Mouse (Mus musculus) cerebellum, adult 2 months (tissue): ENCODE measurements around the gene Ube3c.

Source experiments
- CTCF ChIP-seq: fragments of 200-500 bp; IDR thresholded peaks from 2 replicates; pipeline ENCODE4 v1.5.1; 2011; ENCODE audit warnings: low read depth, mild to moderate bottlenecking, control low read depth, low read length, moderate library complexity, borderline replicate concordance; ENCODE audit not compliant: insufficient read depth
- POLR2A ChIP-seq: fragments of 200-500 bp; IDR thresholded peaks from 2 replicates; pipeline ENCODE4 v1.6.1; 2011; ENCODE audit warnings: low read length, control low read depth, borderline replicate concordance; ENCODE audit not compliant: insufficient read depth

DNA sequence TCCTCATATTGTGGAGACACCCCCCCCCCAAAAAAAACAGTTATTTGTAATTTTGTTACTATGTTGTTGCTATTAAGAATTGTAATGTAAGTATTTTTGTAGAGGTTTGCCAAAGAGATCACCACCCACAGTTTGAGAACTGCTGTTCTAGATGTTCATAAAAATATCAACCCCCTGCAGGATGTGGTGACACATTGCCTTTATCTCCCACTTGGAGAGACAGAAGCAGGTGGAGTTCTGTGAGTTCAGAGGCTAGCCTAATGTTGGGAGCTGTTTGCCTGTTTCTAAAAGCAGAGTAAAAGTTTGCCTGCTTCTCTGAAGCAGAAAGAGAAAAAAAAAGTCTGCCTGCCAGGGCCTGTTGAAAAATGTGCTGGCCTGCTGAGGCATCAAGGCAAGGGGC, 67.3 kb downstream of the Ube3c start:
- no peak for TF ChIP-seq POLR2A
- TF ChIP-seq CTCF: no peak
